Mouse (Mus musculus): ENCODE results near the gene Ptpn18. TPM values are rescaled to one million over a fixed set of nuclear protein-coding genes. Genes with fewer than 3 reads are reported as not detected.

Ptpn18 gene
- total and polyA plus RNA-seq, 3 experiments, result 84.9 to 205 (median 155) TPM

DNA sequence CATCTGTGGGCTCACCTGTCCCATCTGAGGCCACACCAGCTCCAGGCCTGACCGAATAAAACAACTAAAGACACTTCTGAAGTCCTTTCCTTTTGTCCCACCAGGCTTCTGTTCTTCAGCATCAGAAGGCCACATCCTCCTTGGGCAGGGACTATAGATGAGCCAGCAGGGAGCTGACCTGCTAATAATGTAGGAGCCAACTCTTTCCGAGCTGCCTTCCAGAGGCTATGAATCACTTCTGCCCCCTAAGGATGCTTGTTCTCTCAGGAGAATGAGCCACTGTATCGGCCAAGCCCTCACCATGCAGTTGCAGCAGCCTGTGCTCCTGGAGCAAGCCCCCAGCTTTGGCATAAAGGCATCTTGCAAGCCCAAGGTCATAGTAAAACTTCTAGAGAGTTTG, 43.4 kb downstream of the Ptpn18 start:
- TF ChIP-seq HCFC1 (IDR thresholded peaks at IDR 0.05; ENCODE audit: low read depth, low read length) (no peak), USF1 (IDR thresholded peaks at IDR 0.05; ENCODE audit: low read depth, low read length) (no peak), ZNF384 (IDR thresholded peaks at IDR 0.05; ENCODE audit: low read depth, low read length) (no peak), MYC (IDR thresholded peaks at IDR 0.05; ENCODE audit: low read depth, low read length) (no peak), E2F4 (IDR thresholded peaks at IDR 0.05; ENCODE audit: insufficient replicate concordance, low read depth, low read length) (no peak), KAT2A (IDR thresholded peaks at IDR 0.05; ENCODE audit: insufficient replicate concordance, low read length) (no peak), BHLHE40 (IDR thresholded peaks at IDR 0.05; ENCODE audit: low read depth, low read length) (no peak)
- no peak for DNase-seq (ENCODE audit: extremely low read depth)
- Histone ChIP-seq H3K27ac (ENCODE audit: insufficient read depth, low read depth) (no peak overlapping the region), H3K9me3 (replicated peaks; ENCODE audit: low read length) (peaks cover 2% of the 10 kb centered on the region), H3K9ac (ENCODE audit: insufficient read depth, low read depth) (no peak overlapping the region), H3K4me3 (replicated peaks in 1 of 3; ENCODE audit: low read depth in 2 of 3, low read length in 2 of 3, poor library complexity in 1 of 3) (no peak overlapping the region), H3K4me2 (ENCODE audit: insufficient read depth, low read depth, poor library complexity, severe bottlenecking) (no peak overlapping the region), H3K4me1 (ENCODE audit: control insufficient read depth in 1 of 2, insufficient read depth in 2 of 2) (peaks cover 4 to 6% of the 10 kb centered on the region in 2 experiments; a peak in 3 of 4 replicates), H3K79me2 (replicated peaks; ENCODE audit: control insufficient read depth, extremely low read depth, insufficient read depth, poor library complexity, severe bottlenecking) (no peaks in the 10 kb centered on the region), H3K36me3 (replicated peaks in 1 of 2; ENCODE audit: control insufficient read depth in 1 of 2, insufficient read depth in 1 of 2, low read length in 1 of 2) (no peaks in the 10 kb centered on the region), H3K27me3 (replicated peaks) (no peaks in the 10 kb centered on the region)
- dilution Hi-C loops (cut with MboI; ENCODE audit: extremely low pct_ligation_motif_present, extremely low pct_unique_long_range_greater_than_20kb, low sequenced_read_pairs) (no loop called here), in situ Hi-C loops (cut with MboI; ENCODE audit: low pct_ligation_motif_present, low pct_unique_long_range_greater_than_20kb, low sequenced_read_pairs) (no loop called here)

DNA sequence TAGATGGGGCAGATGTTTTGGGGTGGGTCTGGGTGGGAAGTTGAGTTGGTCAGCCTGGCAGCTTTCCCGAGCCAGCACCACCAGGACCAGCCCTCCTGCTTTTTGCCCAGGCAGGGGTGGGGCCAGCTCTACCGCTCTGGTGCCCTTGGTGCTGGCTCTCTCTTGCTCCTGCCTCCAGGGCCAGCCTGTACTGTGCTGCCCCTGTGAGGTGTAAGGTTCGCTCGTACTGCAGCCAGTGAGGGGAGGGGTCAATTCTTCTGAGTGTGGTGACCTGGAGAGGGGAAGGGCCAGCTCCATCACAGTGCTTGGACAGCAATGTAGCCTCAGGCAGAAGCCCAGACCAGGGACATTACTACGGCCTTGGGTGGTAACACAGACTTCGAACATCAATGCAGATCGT, 45.7 kb downstream of the Ptpn18 start:
- TF ChIP-seq TBP (conservative IDR thresholded peaks at IDR 0.05; ENCODE audit: low read depth, low read length), result no peak
- no peak for TF ChIP-seq KAT2A (IDR thresholded peaks at IDR 0.05; ENCODE audit: insufficient replicate concordance, low read length)
- no peak for TF ChIP-seq ZC3H11A (IDR thresholded peaks at IDR 0.05; ENCODE audit: low read depth, low read length)
- TF ChIP-seq POLR2AphosphoS2 (IDR thresholded peaks at IDR 0.05; ENCODE audit: low read depth, low read length), result no peak
- TF ChIP-seq IRF4 (IDR thresholded peaks at IDR 0.05; ENCODE audit: low read depth, low read length), result no peak
- no peak for TF ChIP-seq NELFE (IDR thresholded peaks at IDR 0.05; ENCODE audit: low read depth, low read length)
- no peak for TF ChIP-seq MAZ (IDR thresholded peaks at IDR 0.05; ENCODE audit: low read depth, low read length)
- no peak for TF ChIP-seq ZMIZ1 (IDR thresholded peaks at IDR 0.05; ENCODE audit: low read depth, low read length)
- no peak for TF ChIP-seq CTCF (conservative IDR thresholded peaks at IDR 0.05 in 1 of 2, IDR thresholded peaks at IDR 0.05 in 1 of 2; ENCODE audit: low read depth in 2 of 2, low read length in 2 of 2)
- no peak for TF ChIP-seq USF2 (conservative IDR thresholded peaks at IDR 0.05; ENCODE audit: low read depth, low read length)
- TF ChIP-seq MXI1 (IDR thresholded peaks at IDR 0.05; ENCODE audit: low read depth, low read length), result no peak
- no peak for TF ChIP-seq TCF12 (IDR thresholded peaks at IDR 0.05; ENCODE audit: low read depth, low read length)
- TF ChIP-seq USF1 (IDR thresholded peaks at IDR 0.05; ENCODE audit: low read depth, low read length), result no peak
- no peak for TF ChIP-seq ZKSCAN1 (IDR thresholded peaks at IDR 0.05; ENCODE audit: borderline replicate concordance, low read depth, low read length)
- TF ChIP-seq RCOR1 (conservative IDR thresholded peaks at IDR 0.05; ENCODE audit: low read depth, low read length), result no peak
- TF ChIP-seq BHLHE40 (IDR thresholded peaks at IDR 0.05; ENCODE audit: low read depth, low read length), result no peak
- TF ChIP-seq MAFK (IDR thresholded peaks at IDR 0.05; ENCODE audit: insufficient replicate concordance, low read length), result no peak
- no peak overlapping the region for H3K4me3 ChIP-seq (replicated peaks in 1 of 3; ENCODE audit: low read depth in 2 of 3, low read length in 2 of 3, poor library complexity in 1 of 3)
- no peaks in the 10 kb centered on the region for H3K36me3 ChIP-seq (replicated peaks in 1 of 2; ENCODE audit: control insufficient read depth in 1 of 2, insufficient read depth in 1 of 2, low read length in 1 of 2)
- no peak overlapping the region for H3K27ac ChIP-seq (ENCODE audit: insufficient read depth, low read depth)
- H3K79me2 ChIP-seq (replicated peaks; ENCODE audit: control insufficient read depth, extremely low read depth, insufficient read depth, poor library complexity, severe bottlenecking), result no peaks in the 10 kb centered on the region
- in situ Hi-C loops (cut with MboI; ENCODE audit: low pct_ligation_motif_present, low pct_unique_long_range_greater_than_20kb, low sequenced_read_pairs), result no loop called here
- peaks cover 4 to 10% of the 10 kb centered on the region in 2 experiments; a peak in 3 of 4 replicates for H3K4me1 ChIP-seq (ENCODE audit: control insufficient read depth in 1 of 2, insufficient read depth in 2 of 2)
- dilution Hi-C loops (cut with MboI; ENCODE audit: extremely low pct_ligation_motif_present, extremely low pct_unique_long_range_greater_than_20kb, low sequenced_read_pairs), result no loop called here
- H3K27me3 ChIP-seq (replicated peaks), result no peaks in the 10 kb centered on the region
- H3K9me3 ChIP-seq (replicated peaks; ENCODE audit: low read length), result peaks cover 2% of the 10 kb centered on the region
- no peak overlapping the region for H3K4me2 ChIP-seq (ENCODE audit: insufficient read depth, low read depth, poor library complexity, severe bottlenecking)
- no peak for DNase-seq (ENCODE audit: extremely low read depth)
- no peak overlapping the region for H3K9ac ChIP-seq (ENCODE audit: insufficient read depth, low read depth)

Data from CH12.LX (cell line).